Mouse (Mus musculus) kidney, adult 2 months (tissue): Measurements from ENCODE around the gene Pex19. TPM values are rescaled to one million over a fixed set of nuclear protein-coding genes. Genes with fewer than 3 reads are reported as not detected.

ENCODE experiments used
- DNase-seq: peaks from one replicate; pipeline ENCODE4 v3.0.0; 2021
- H3K27ac ChIP-seq: fragments of 200-500 bp; 2 replicates; pipeline ENCODE4 v1.5.1; 2012; ENCODE audit warnings: low read depth, low read length, control low read depth, inconsistent platforms; ENCODE audit not compliant: insufficient read depth
- H3K27me3 ChIP-seq: fragments of 200-500 bp; replicated peaks from 2 replicates; pipeline ENCODE4 v1.6.1; 2012; ENCODE audit warnings: mild to moderate bottlenecking, moderate library complexity, low read length, inconsistent platforms; ENCODE audit not compliant: control insufficient read depth, insufficient read depth
- H3K36me3 ChIP-seq: fragments of 200-500 bp; 2 replicates; pipeline ENCODE4 v1.6.1; 2012; ENCODE audit warnings: mild to moderate bottlenecking, moderate library complexity, low read length, inconsistent platforms; ENCODE audit not compliant: control insufficient read depth, insufficient read depth
- H3K4me1 ChIP-seq: fragments of 200-500 bp; 2 replicates; pipeline ENCODE4 v1.6.1; 2011; ENCODE audit warnings: low read length; ENCODE audit not compliant: control insufficient read depth, insufficient read depth
- H3K4me3 ChIP-seq: fragments of 200-500 bp; 2 replicates; pipeline ENCODE4 v1.5.1; 2011; ENCODE audit warnings: mild to moderate bottlenecking, low read depth, low read length, control low read depth; ENCODE audit not compliant: insufficient read depth
- CTCF ChIP-seq: fragments of 200-500 bp; conservative IDR thresholded peaks from 2 replicates; pipeline ENCODE4 v1.5.1; 2011; ENCODE audit warnings: low read depth, mild to moderate bottlenecking, control low read depth, low read length, moderate library complexity, mixed read lengths; ENCODE audit not compliant: insufficient read depth, insufficient read length
- POLR2A ChIP-seq: fragments of 200-500 bp; IDR thresholded peaks from one replicate; pipeline ENCODE4 v1.6.1; 2011; ENCODE audit warnings: low read depth, low read length, control low read depth
- WGBS: fragments of 180-500 bp; shearing (Covaris S2); methylation state at CpG from one replicate; pipeline ENCODE4 v1.1.7; 2018; 5-methylcytosine and 5-hydroxymethylcytosine counted together
- polyA plus RNA-seq: library from polyadenylated mRNA; depleted of rRNA; stranded (reverse); fragments of >200 nt; gene quantifications from 2 replicates; pipeline ENCODE4 v1.2.3, GENCODE M21; 2012

Gene Pex19
- polyA plus RNA-seq, 1 experiment, result 110 TPM

DNA sequence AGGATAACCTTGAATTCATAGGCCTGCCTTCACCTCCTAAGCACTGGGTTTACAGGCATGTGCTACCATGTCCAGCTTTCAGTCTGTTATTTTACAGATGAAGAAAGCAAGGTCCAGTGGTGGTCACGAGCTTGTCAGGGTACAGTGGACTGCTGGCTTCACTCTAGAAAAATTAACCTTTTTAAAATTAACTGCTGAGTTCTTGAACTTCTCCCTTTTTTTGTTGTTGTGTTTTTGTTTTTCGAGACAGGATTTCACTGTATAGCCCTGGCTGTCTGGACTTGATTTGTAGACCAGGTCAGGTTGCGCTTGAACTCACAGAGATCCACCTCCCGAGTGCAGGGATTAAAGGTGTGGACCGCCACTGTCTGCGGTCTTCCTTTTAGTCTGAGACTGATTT, 36.4 kb downstream of the Pex19 start:
- peak overlapping the region; percentile 91 for H3K27ac ChIP-seq
- TF ChIP-seq POLR2A (no peak), CTCF (no peak)
- H3K4me1 ChIP-seq, result peaks cover 31% of the 10 kb centered on the region
- peaks cover 20% of the 10 kb centered on the region for H3K36me3 ChIP-seq
- DNase-seq, result peak; percentile 79
- no peak overlapping the region for H3K4me3 ChIP-seq
- 41% methylated on average over 6 of the region's 6 CpGs for WGBS
- no peaks in the 10 kb centered on the region for H3K27me3 ChIP-seq

DNA sequence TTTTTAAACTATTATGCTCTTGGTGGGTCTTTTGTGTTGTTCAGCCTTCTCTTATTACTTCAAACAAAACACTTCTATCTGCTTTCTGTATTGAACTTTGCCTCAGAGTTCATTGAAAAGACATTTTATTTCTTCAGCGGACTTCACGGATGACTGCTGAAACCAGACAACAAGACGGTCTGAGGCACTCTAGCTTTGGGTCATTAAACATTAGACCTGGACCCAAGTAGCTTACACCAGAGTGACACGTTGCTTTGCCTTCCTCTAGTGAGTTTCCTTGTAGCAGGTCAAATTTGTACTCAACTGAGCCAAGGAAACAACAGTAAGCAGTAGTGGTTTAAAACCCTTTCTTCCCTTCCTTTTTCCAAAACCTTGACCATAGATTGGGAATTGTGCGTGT, 41.4 kb downstream of the Pex19 start:
- H3K27me3 ChIP-seq, result no peaks in the 10 kb centered on the region
- TF ChIP-seq POLR2A, result no peak
- TF ChIP-seq CTCF, result no peak
- peak; percentile 91 for DNase-seq
- H3K4me1 ChIP-seq, result peaks cover 36% of the 10 kb centered on the region
- no peak overlapping the region for H3K4me3 ChIP-seq
- 38% methylated on average over 5 of the region's 5 CpGs for WGBS
- H3K27ac ChIP-seq, result peak overlapping the region; percentile 100
- H3K36me3 ChIP-seq, result peaks cover 24% of the 10 kb centered on the region

GRCm38 (mm10) chr1:172169809-172170208, 43.3 kb downstream of the Pex19 start:
- 70% methylated on average over 5 of the region's 5 CpGs for WGBS
- peak overlapping the region; percentile 56 for H3K27ac ChIP-seq
- peaks cover 28% of the 10 kb centered on the region for H3K36me3 ChIP-seq
- no peaks in the 10 kb centered on the region for H3K27me3 ChIP-seq
- no peak overlapping the region for H3K4me3 ChIP-seq
- TF ChIP-seq CTCF (no peak), POLR2A (no peak)
- peaks cover 29% of the 10 kb centered on the region for H3K4me1 ChIP-seq
- DNase-seq, result peak; percentile 24

DNA sequence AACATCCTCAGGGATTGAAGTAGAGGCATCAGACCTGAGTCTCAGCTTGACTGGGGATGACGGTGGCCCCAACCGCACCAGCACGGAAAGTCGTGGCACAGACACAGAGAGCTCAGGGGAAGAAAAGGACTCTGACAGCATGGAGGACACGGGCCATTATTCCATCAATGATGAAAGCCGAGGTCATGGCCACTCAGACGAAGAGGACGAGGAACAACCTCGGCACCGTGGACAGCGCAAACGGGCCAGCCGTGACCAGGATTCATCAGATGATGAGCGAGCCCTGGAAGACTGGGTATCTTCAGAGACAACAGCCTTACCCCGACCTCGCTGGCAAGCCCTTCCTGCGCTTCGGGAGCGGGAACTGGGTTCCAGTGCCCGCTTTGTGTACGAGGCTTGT, 45.8 kb downstream of the Pex19 start:
- no peak overlapping the region for H3K27ac ChIP-seq
- H3K27me3 ChIP-seq, result no peaks in the 10 kb centered on the region
- no peak overlapping the region for H3K4me3 ChIP-seq
- H3K4me1 ChIP-seq, result peaks cover 19% of the 10 kb centered on the region
- TF ChIP-seq POLR2A, result no peak
- TF ChIP-seq CTCF, result no peak
- no peak for DNase-seq
- 65% methylated on average over 21 of the region's 21 CpGs for WGBS
- peaks cover 21% of the 10 kb centered on the region for H3K36me3 ChIP-seq

DNA sequence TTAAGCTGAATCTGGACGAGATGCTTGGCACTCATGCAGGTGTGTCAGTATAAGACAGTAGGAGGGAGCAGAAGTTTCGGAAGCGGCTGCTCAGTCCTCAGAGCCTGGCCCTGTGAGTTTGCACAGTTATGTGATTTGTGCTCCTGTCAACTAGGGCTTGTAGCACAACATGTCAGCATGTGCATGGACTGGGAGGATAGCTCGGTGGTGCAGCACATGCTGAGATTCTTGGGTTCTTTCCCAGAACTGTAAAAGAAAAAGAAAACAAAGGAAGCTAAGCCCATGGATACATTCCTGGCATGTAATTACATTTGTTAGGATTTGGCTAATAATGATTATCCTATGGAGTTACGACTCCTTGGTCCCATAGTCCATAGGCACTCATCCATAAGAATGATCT, 46.6 kb downstream of the Pex19 start:
- TF ChIP-seq POLR2A, result no peak
- TF ChIP-seq CTCF, result no peak
- Histone ChIP-seq H3K27ac (no peak overlapping the region), H3K4me3 (no peak overlapping the region), H3K4me1 (peaks cover 16% of the 10 kb centered on the region), H3K27me3 (no peaks in the 10 kb centered on the region), H3K36me3 (peaks cover 17% of the 10 kb centered on the region)
- 72% methylated on average over 5 of the region's 5 CpGs for WGBS
- DNase-seq, result no peak

GRCm38 (mm10) chr1:172177791-172178190, 51.2 kb downstream of the Pex19 start:
- Histone ChIP-seq H3K27ac (no peak overlapping the region), H3K27me3 (no peaks in the 10 kb centered on the region), H3K36me3 (peaks cover 17% of the 10 kb centered on the region), H3K4me1 (no peaks in the 10 kb centered on the region), H3K4me3 (no peak overlapping the region)
- WGBS, result 64% methylated on average over 7 of the region's 7 CpGs
- TF ChIP-seq POLR2A (no peak), CTCF (no peak)
- DNase-seq, result no peak

- no peak overlapping the region for H3K27ac ChIP-seq
- no peak for TF ChIP-seq POLR2A
- no peaks in the 10 kb centered on the region for H3K27me3 ChIP-seq
- no peak overlapping the region for H3K4me3 ChIP-seq
- DNase-seq, result no peak
- H3K36me3 ChIP-seq, result peaks cover 20% of the 10 kb centered on the region
- H3K4me1 ChIP-seq, result no peaks in the 10 kb centered on the region
- WGBS, result 35% methylated on average over 7 of the region's 7 CpGs
Observed at GRCm38 (mm10) chr1:172179102-172179501, 52.5 kb downstream of the Pex19 start.

- no peak overlapping the region for H3K27ac ChIP-seq
- no peak for DNase-seq
- 47% methylated on average over 4 of the region's 4 CpGs for WGBS
- no peak overlapping the region for H3K4me3 ChIP-seq
- TF ChIP-seq CTCF (no peak), POLR2A (no peak)
- no peaks in the 10 kb centered on the region for H3K4me1 ChIP-seq
- peaks cover 12% of the 10 kb centered on the region for H3K36me3 ChIP-seq
- no peaks in the 10 kb centered on the region for H3K27me3 ChIP-seq
Observed at GRCm38 (mm10) chr1:172180881-172181280, 54.3 kb downstream of the Pex19 start.
